ENCODE assay signal across 9 mouse cellular contexts in the genomic region with DNA sequence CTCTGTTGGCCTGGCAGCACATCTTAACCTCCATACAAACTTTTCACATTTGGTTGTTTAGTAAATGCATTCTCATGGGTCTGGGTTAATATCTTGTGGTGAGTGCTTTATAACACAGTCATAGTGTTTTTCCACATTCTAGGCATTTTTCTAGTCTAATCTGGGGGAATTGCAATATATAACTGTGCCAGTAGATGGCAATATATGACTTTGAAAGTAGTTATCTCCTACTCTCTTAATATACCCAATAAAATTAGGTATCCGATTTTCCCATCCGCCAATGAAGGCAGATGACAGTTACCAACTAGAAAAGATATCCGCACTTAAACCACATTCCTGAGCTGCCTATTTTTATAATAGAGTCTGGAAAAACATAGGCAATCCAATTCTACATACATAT. TPM values are rescaled to one million over a fixed set of nuclear protein-coding genes. Genes with fewer than 3 reads are reported as not detected.
DNase-seq lines count a peak whose midpoint lies in the region; ATAC-seq lines count a peak whose summit lies in the region.
"Had no signal": no experiment of that assay in that cellular context is flagged by ENCODE, and none has a peak within 500 bp of the region (broad histone marks: within the 10 kb centered on the region; RNA-seq: fewer than 3 reads in every experiment).

No protein-coding gene starts in this region.

- no peak overlapping the region for H3K27ac ChIP-seq in midbrain, embryonic 12.5 days (replicated peaks)
- H3K27ac ChIP-seq: lung, embryonic 15.5 days had no signal

- no peaks in the 10 kb centered on the region for H3K27me3 ChIP-seq in midbrain, embryonic 12.5 days
- H3K27me3 ChIP-seq: lung, embryonic 15.5 days had no signal

- H3K9me3 ChIP-seq in midbrain, embryonic 12.5 days, result no peaks in the 10 kb centered on the region
- H3K9me3 ChIP-seq: lung, embryonic 15.5 days had no signal

- peak; percentile 49 for DNase-seq in layer of hippocampus, adult 9-10 months (ENCODE audit: low spot score)
- DNase-seq in layer of hippocampus, adult 11-12 months (ENCODE audit: low spot score), result no peak
- DNase-seq in MN1 (ENCODE audit: low spot score), result peak; percentile 70
- peak; percentile 37 for DNase-seq in embryo, embryonic 11.5 days (ENCODE audit: low read depth, low spot score)
- DNase-seq in adrenal gland, postnatal 14 days, result no peak
- DNase-seq in thymus, postnatal 25 days, result no peak

- WGBS in midbrain, embryonic 12.5 days, result 28% methylated on average over 3 of the region's 3 CpGs

- H3K9ac ChIP-seq in midbrain, embryonic 12.5 days (replicated peaks), result no peak overlapping the region
- H3K9ac ChIP-seq: lung, embryonic 15.5 days had no signal

- H3K4me2 ChIP-seq in midbrain, embryonic 12.5 days (replicated peaks), result no peak overlapping the region
- H3K4me2 ChIP-seq: lung, embryonic 15.5 days had no signal

- H3K4me1 ChIP-seq in midbrain, embryonic 12.5 days, result no peaks in the 10 kb centered on the region
- H3K4me1 ChIP-seq: lung, embryonic 15.5 days had no signal

- H3K4me3 ChIP-seq in midbrain, embryonic 12.5 days, result no peak overlapping the region
- H3K4me3 ChIP-seq: lung, embryonic 15.5 days had no signal

- H3K36me3 ChIP-seq in midbrain, embryonic 12.5 days, result no peaks in the 10 kb centered on the region
- H3K36me3 ChIP-seq: lung, embryonic 15.5 days had no signal

- peak; percentile 65 for ATAC-seq in midbrain, embryonic 12.5 days (ENCODE audit: low FRiP score, low read depth)
- no peak; the same call in 1 of the 2 replicates for ATAC-seq in monocyte, adult 5-6 weeks (replicated peaks; ENCODE audit: insufficient number of reproducible peaks, low FRiP score, low TSS enrichment, poor library complexity, severe bottlenecking)

RNA-seq across cellular contexts. Expression of a gene that starts 11.7 kb away (rescaled TPM):
- polyA plus RNA-seq in midbrain, embryonic 12.5 days (2016; fragmentation: Nextera tagmentation; extraction: Ambion mirVana), result 7.7 and 8.2 TPM in 2 replicates
- total RNA-seq in monocyte, adult 5-6 weeks (2017), result 1.4 TPM in 1 of 3 replicates, not detected in the others
- 6.3 and 6.9 TPM in 2 replicates for total RNA-seq in adrenal gland, postnatal 14 days (2021)

Comparison
In these comparisons a context has a peak if more than half of its experiments do, and no peak if none do; other contexts are left out.
1. DNase-seq: peak in layer of hippocampus, adult 9-10 months (single experiment), MN1 (single experiment) and embryo, embryonic 11.5 days (single experiment); none in layer of hippocampus, adult 11-12 months (single experiment), adrenal gland, postnatal 14 days (single experiment) and thymus, postnatal 25 days (single experiment).